ENCODE assay signal across 15 mouse cellular contexts in the genomic region with DNA sequence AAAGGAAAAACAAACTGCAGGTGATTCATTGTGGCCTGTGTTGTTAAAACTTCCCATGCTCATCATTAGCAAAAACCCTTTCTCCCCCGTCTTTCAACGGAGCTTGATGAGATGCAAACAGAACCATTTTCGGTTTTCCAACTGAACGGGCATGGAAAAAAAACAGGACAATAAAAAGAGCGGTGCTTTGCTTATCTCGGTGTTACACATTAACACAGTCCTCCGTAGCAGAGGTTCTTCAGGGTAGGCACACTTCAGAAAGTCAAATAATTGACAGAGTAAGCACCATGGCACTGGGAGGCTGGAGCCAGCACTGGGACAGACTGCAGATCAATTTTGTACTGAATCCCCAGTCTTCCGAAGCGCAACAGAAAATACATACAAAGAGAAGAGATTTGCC. TPM values are rescaled to one million over a fixed set of nuclear protein-coding genes. Genes with fewer than 3 reads are reported as not detected.
A peak's percentile ranks its signal among the peaks of the same experiment; 100 is the strongest.
DNase-seq lines count a peak whose midpoint lies in the region; ATAC-seq and TF ChIP-seq lines count a peak whose summit lies in the region.
"Had no signal": no experiment of that assay in that cellular context is flagged by ENCODE, and none has a peak within 500 bp of the region (broad histone marks: within the 10 kb centered on the region; RNA-seq: fewer than 3 reads in every experiment).

No protein-coding gene starts in this region.

- H3K4me2 ChIP-seq in stomach, embryonic 15.5 days, result 0 out of 2 replicates have a peak overlapping the region, but pooled peaks have one; percentile 4
- H3K4me2 ChIP-seq in stomach, postnatal 0 days (replicated peaks; ENCODE audit: low read depth), result no peak overlapping the region
- H3K4me2 ChIP-seq in midbrain, embryonic 11.5 days, result no peak overlapping the region
- H3K4me2 ChIP-seq: hindbrain, embryonic 13.5 days; midbrain, embryonic 13.5 days had no signal

- H3K36me3 ChIP-seq in stomach, embryonic 15.5 days, result no peaks in the 10 kb centered on the region
- H3K36me3 ChIP-seq in stomach, postnatal 0 days (ENCODE audit: control insufficient read depth, insufficient read depth, low read length), result no peaks in the 10 kb centered on the region
- no peaks in the 10 kb centered on the region for H3K36me3 ChIP-seq in midbrain, embryonic 11.5 days (ENCODE audit: control insufficient read depth, insufficient read depth, low read length)
- H3K36me3 ChIP-seq in embryonic facial prominence, embryonic 10.5 days (replicated peaks), result no peaks in the 10 kb centered on the region
- H3K36me3 ChIP-seq: hindbrain, embryonic 13.5 days; midbrain, embryonic 13.5 days had no signal

- no peak for DNase-seq in stomach, postnatal 0 days (ENCODE audit: low spot score)
- peak; percentile 68 for DNase-seq in kidney, adult 18-20 months
- peak; percentile 73 for DNase-seq in kidney, postnatal 14 days
- DNase-seq in yolk sac, embryonic 10.5 days (ENCODE audit: low spot score), result peak; percentile 27
- no peak for DNase-seq in midbrain, embryonic 11.5 days (ENCODE audit: low spot score, missing footprints)
- no peak for DNase-seq in heart, postnatal 10 days
- DNase-seq in embryonic facial prominence, embryonic 10.5 days (ENCODE audit: low spot score), result no peak
- DNase-seq: cerebellum, postnatal 14 days; gastrocnemius, postnatal 36 days; thymus, postnatal 25 days had no signal

- no peak for TF ChIP-seq CTCF in stomach, postnatal 0 days (IDR thresholded peaks at IDR 0.05; ENCODE audit: low read depth)

- H3K4me3 ChIP-seq in stomach, embryonic 15.5 days (replicated peaks), result no peak overlapping the region
- no peak overlapping the region for H3K4me3 ChIP-seq in stomach, postnatal 0 days (ENCODE audit: low read depth, low read length)
- H3K4me3 ChIP-seq in midbrain, embryonic 11.5 days (ENCODE audit: low read depth, low read length), result no peak overlapping the region
- no peak overlapping the region for H3K4me3 ChIP-seq in embryonic facial prominence, embryonic 10.5 days
- H3K4me3 ChIP-seq: hindbrain, embryonic 13.5 days; left cerebral cortex, adult 2 months; midbrain, embryonic 13.5 days had no signal

- ATAC-seq in stomach, embryonic 15.5 days (ENCODE audit: insufficient read depth, low FRiP score, low read depth), result no peak
- ATAC-seq in stomach, postnatal 0 days (ENCODE audit: low FRiP score, low TSS enrichment), result no peak
- no peak for ATAC-seq in midbrain, embryonic 11.5 days (ENCODE audit: low FRiP score)
- ATAC-seq: midbrain, embryonic 13.5 days had no signal

- intact Hi-C loops in heart, postnatal 10 days (cut with DNase I), result no loop called here

- H3K9me3 ChIP-seq in stomach, embryonic 15.5 days, result no peaks in the 10 kb centered on the region
- H3K9me3 ChIP-seq in stomach, postnatal 0 days (ENCODE audit: control insufficient read depth, low read length), result no peaks in the 10 kb centered on the region
- H3K9me3 ChIP-seq in midbrain, embryonic 11.5 days (ENCODE audit: control insufficient read depth, low read length), result no peaks in the 10 kb centered on the region
- H3K9me3 ChIP-seq in embryonic facial prominence, embryonic 10.5 days, result no peaks in the 10 kb centered on the region
- H3K9me3 ChIP-seq: hindbrain, embryonic 13.5 days; midbrain, embryonic 13.5 days had no signal

- 56% methylated on average over 9 of the region's 9 CpGs for WGBS in stomach, embryonic 15.5 days
- 53% methylated on average over 9 of the region's 9 CpGs for WGBS in stomach, postnatal 0 days
- WGBS in midbrain, embryonic 11.5 days, result 81% methylated on average over 9 of the region's 9 CpGs
- 88% methylated on average over 9 of the region's 9 CpGs for WGBS in embryonic facial prominence, embryonic 10.5 days

- H3K27ac ChIP-seq in stomach, embryonic 15.5 days, result no peak overlapping the region
- no peak overlapping the region for H3K27ac ChIP-seq in stomach, postnatal 0 days (replicated peaks)
- H3K27ac ChIP-seq in midbrain, embryonic 11.5 days (ENCODE audit: low read depth, low read length), result no peak overlapping the region
- H3K27ac ChIP-seq in embryonic facial prominence, embryonic 10.5 days (replicated peaks), result no peak overlapping the region
- H3K27ac ChIP-seq: hindbrain, embryonic 13.5 days; left cerebral cortex, adult 2 months; macrophage; midbrain, embryonic 13.5 days had no signal

- peaks cover 3% of the 10 kb centered on the region; the same call in 1 of the 2 replicates for H3K4me1 ChIP-seq in stomach, embryonic 15.5 days
- H3K4me1 ChIP-seq in stomach, postnatal 0 days (replicated peaks; ENCODE audit: control insufficient read depth, insufficient read depth), result peaks cover 4% of the 10 kb centered on the region; the same call in 1 of the 2 replicates
- H3K4me1 ChIP-seq in midbrain, embryonic 11.5 days (ENCODE audit: control insufficient read depth, insufficient read depth, low read length), result no peaks in the 10 kb centered on the region
- H3K4me1 ChIP-seq in embryonic facial prominence, embryonic 10.5 days, result 0 out of 2 replicates have a peak, but pooled peaks cover 6% of the 10 kb centered on the region
- H3K4me1 ChIP-seq: hindbrain, embryonic 13.5 days had no signal

- TF ChIP-seq EP300 in stomach, postnatal 0 days (optimal IDR thresholded peaks at IDR 0.05), result no peak

- H3K9ac ChIP-seq in stomach, embryonic 15.5 days, result no peak overlapping the region
- H3K9ac ChIP-seq in stomach, postnatal 0 days (ENCODE audit: low read length), result no peak overlapping the region
- no peak overlapping the region for H3K9ac ChIP-seq in midbrain, embryonic 11.5 days (ENCODE audit: low read length)
- H3K9ac ChIP-seq: hindbrain, embryonic 13.5 days; midbrain, embryonic 13.5 days had no signal

- H3K27me3 ChIP-seq in stomach, embryonic 15.5 days (replicated peaks), result no peaks in the 10 kb centered on the region
- no peaks in the 10 kb centered on the region for H3K27me3 ChIP-seq in stomach, postnatal 0 days (ENCODE audit: control insufficient read depth, insufficient read depth, low read length)
- H3K27me3 ChIP-seq in midbrain, embryonic 11.5 days (ENCODE audit: control insufficient read depth, insufficient read depth, low read length), result no peaks in the 10 kb centered on the region
- no peaks in the 10 kb centered on the region for H3K27me3 ChIP-seq in embryonic facial prominence, embryonic 10.5 days (replicated peaks; ENCODE audit: low read depth, poor library complexity, severe bottlenecking)
- H3K27me3 ChIP-seq: hindbrain, embryonic 13.5 days had no signal

RNA-seq across cellular contexts. Expression of gene Igfbp7, which starts 23.1 kb away (rescaled TPM):
- polyA plus RNA-seq in stomach, embryonic 15.5 days (2015; fragmentation: Nextera tagmentation; extraction: Ambion mirVana), result 146 and 174 TPM in 2 replicates
- polyA plus RNA-seq in stomach, postnatal 0 days (2015; fragmentation: Nextera tagmentation; extraction: Ambion mirVana), result 421 and 437 TPM in 2 replicates
- polyA plus RNA-seq in midbrain, embryonic 11.5 days (2014; fragmentation: Nextera tagmentation; extraction: Ambion mirVana), result 25.1 and 26.8 TPM in 2 replicates
- total RNA-seq in heart, postnatal 10 days (2021), result 100 to 1,000 TPM; 435 to 466 TPM
- polyA plus RNA-seq in embryonic facial prominence, embryonic 10.5 days (2016; fragmentation: Nextera tagmentation; extraction: Ambion mirVana), result 4.4 and 4.9 TPM in 2 replicates

Comparison
In these comparisons a context has a peak if more than half of its experiments do, and no peak if none do; other contexts are left out.
1. DNase-seq: peak in kidney, adult 18-20 months (single experiment), kidney, postnatal 14 days (single experiment) and yolk sac, embryonic 10.5 days (single experiment); none in stomach, postnatal 0 days (single experiment), midbrain, embryonic 11.5 days (single experiment), heart, postnatal 10 days (0 of 2) and embryonic facial prominence, embryonic 10.5 days (single experiment).